Mouse (Mus musculus) small intestine, adult 2 months (tissue): Measurements from ENCODE around the gene Kif1bp.

Experiments
- CTCF ChIP-seq: fragments of 200-500 bp; IDR thresholded peaks from 2 replicates; pipeline ENCODE4 v1.5.1; 2012; ENCODE audit warnings: low read depth, mild to moderate bottlenecking, control low read depth, inconsistent platforms, low read length, moderate library complexity, mixed read lengths; ENCODE audit not compliant: insufficient replicate concordance, insufficient read length; ENCODE audit errors: extremely low read depth
- POLR2A ChIP-seq: fragments of 200-500 bp; IDR thresholded peaks from 2 replicates; pipeline ENCODE4 v1.6.1; 2012; ENCODE audit warnings: low read depth, mild to moderate bottlenecking, control low read depth, inconsistent platforms, low read length, moderate library complexity

GRCm38 (mm10) chr10:62509032-62509656, 69.1 kb downstream of the Kif1bp start:
- TF ChIP-seq POLR2A = no peak
- TF ChIP-seq CTCF = no peak
